ENCODE assay signal across 28 mouse cellular contexts in the genomic region with DNA sequence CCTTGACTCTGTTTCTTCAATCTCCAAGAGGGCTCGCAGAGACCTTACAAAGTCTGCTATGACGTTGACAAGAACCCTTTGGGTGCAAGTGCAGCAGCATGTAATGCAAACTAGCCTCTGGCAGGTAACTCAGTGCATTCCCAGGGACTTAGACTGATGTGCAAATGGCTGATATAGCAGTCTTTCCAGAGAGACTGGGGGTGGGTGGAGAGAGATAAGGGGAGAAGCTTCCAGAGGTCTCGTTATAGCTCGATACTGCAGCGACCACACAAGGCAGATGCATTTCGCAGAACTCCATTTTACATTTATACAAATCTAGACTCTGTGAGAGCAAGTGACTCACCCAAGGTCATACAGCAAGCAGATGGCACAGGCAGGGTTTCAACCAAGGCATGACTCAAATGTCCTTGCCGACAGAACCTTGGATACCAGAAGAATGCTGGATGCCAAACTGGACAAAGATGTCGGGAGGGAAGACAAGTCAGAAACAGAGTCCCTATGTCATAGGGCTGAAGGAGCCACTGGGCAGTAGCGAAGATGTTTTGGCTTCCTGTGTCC. TPM values are rescaled to one million over a fixed set of nuclear protein-coding genes. Genes with fewer than 3 reads are reported as not detected.
DNase-seq lines count a peak whose midpoint lies in the region; ATAC-seq lines count a peak whose summit lies in the region.
"Had no signal": no experiment of that assay in that cellular context is flagged by ENCODE, and none has a peak within 500 bp of the region (broad histone marks: within the 10 kb centered on the region; RNA-seq: fewer than 3 reads in every experiment).

No protein-coding gene starts in this region.

- no peak overlapping the region for H3K4me2 ChIP-seq in liver, embryonic 11.5 days
- H3K4me2 ChIP-seq in liver, embryonic 15.5 days, result no peak overlapping the region
- H3K4me2 ChIP-seq in forebrain, embryonic 14.5 days (ENCODE audit: low read length), result no peak overlapping the region
- H3K4me2 ChIP-seq: embryonic facial prominence, embryonic 13.5 days; heart, embryonic 13.5 days; hindbrain, embryonic 14.5 days; limb, embryonic 12.5 days; midbrain, embryonic 12.5 days had no signal

- H3K9me3 ChIP-seq in liver, embryonic 11.5 days (ENCODE audit: control insufficient read depth, low read length), result no peaks in the 10 kb centered on the region
- no peaks in the 10 kb centered on the region for H3K9me3 ChIP-seq in liver, embryonic 15.5 days (replicated peaks)
- H3K9me3 ChIP-seq in forebrain, embryonic 14.5 days (replicated peaks; ENCODE audit: control insufficient read depth, low read length), result no peaks in the 10 kb centered on the region
- H3K9me3 ChIP-seq: embryonic facial prominence, embryonic 13.5 days; heart, embryonic 13.5 days; limb, embryonic 12.5 days; midbrain, embryonic 12.5 days had no signal

- H3K27me3 ChIP-seq in liver, embryonic 11.5 days (replicated peaks; ENCODE audit: control insufficient read depth, insufficient read depth, low read length), result no peaks in the 10 kb centered on the region
- no peaks in the 10 kb centered on the region for H3K27me3 ChIP-seq in liver, embryonic 15.5 days
- H3K27me3 ChIP-seq in forebrain, embryonic 14.5 days (replicated peaks; ENCODE audit: control insufficient read depth, insufficient read depth, low read length), result no peaks in the 10 kb centered on the region
- H3K27me3 ChIP-seq: embryonic facial prominence, embryonic 13.5 days; heart, embryonic 13.5 days; limb, embryonic 12.5 days; midbrain, embryonic 12.5 days had no signal

- WGBS in liver, embryonic 11.5 days, result 65% methylated on average over 9 of the region's 9 CpGs
- 47% methylated on average over 9 of the region's 9 CpGs for WGBS in liver, embryonic 15.5 days (ENCODE audit: insufficient replicate concordance)
- 91% methylated on average over 9 of the region's 9 CpGs for WGBS in forebrain, embryonic 14.5 days

- H3K4me3 ChIP-seq in liver, embryonic 11.5 days (ENCODE audit: low read depth, low read length), result no peak overlapping the region
- no peak overlapping the region for H3K4me3 ChIP-seq in liver, embryonic 15.5 days (replicated peaks)
- no peak overlapping the region for H3K4me3 ChIP-seq in forebrain, embryonic 14.5 days (ENCODE audit: low read depth, low read length)
- H3K4me3 ChIP-seq: embryonic facial prominence, embryonic 13.5 days; erythroblast, embryonic 14.5 days; heart, adult 2 months; heart, embryonic 13.5 days; limb, embryonic 12.5 days; midbrain, embryonic 12.5 days had no signal

- ATAC-seq in liver, embryonic 11.5 days (replicated peaks; ENCODE audit: low FRiP score), result peak; percentile 74
- ATAC-seq in liver, embryonic 15.5 days (ENCODE audit: insufficient read depth), result peak; percentile 12; the same call in 1 of the 2 replicates
- ATAC-seq in monocyte, adult 5-6 weeks (replicated peaks; ENCODE audit: insufficient number of reproducible peaks, low FRiP score, low TSS enrichment, poor library complexity, severe bottlenecking), result no peak
- no peak for ATAC-seq in forebrain, embryonic 14.5 days
- ATAC-seq: forebrain, postnatal 0 days; lung, postnatal 0 days had no signal

- H3K4me1 ChIP-seq in liver, embryonic 11.5 days (replicated peaks; ENCODE audit: control insufficient read depth, insufficient read depth, low read length), result peaks cover 3% of the 10 kb centered on the region; the same call in 1 of the 2 replicates
- peaks cover 15% of the 10 kb centered on the region for H3K4me1 ChIP-seq in liver, embryonic 15.5 days (replicated peaks)
- H3K4me1 ChIP-seq in forebrain, embryonic 14.5 days (ENCODE audit: control insufficient read depth, insufficient read depth, low read length), result no peaks in the 10 kb centered on the region
- H3K4me1 ChIP-seq: embryonic facial prominence, embryonic 13.5 days; limb, embryonic 12.5 days; midbrain, embryonic 12.5 days had no signal

- DNase-seq in liver, embryonic 11.5 days (ENCODE audit: low spot score), result no peak
- DNase-seq in liver, result no peak
- DNase-seq in 3T3-L1 (ENCODE audit: low read depth, low spot score), result peak; percentile 89
- peak; percentile 57 for DNase-seq in adrenal gland, postnatal 10 days
- DNase-seq in layer of hippocampus, adult 9-10 months (ENCODE audit: low spot score), result no peak
- no peak for DNase-seq in forebrain, embryonic 14.5 days (ENCODE audit: low spot score)
- DNase-seq: B cell, adult 2 months; cerebellum, adult 18-20 months; cerebellum, postnatal 10 days; forebrain, postnatal 0 days; kidney, adult 9 months; kidney, postnatal 10 days; lung, adult 18-20 months; right cerebral cortex, adult 18-20 months; right cerebral cortex, postnatal 4 days; thymus, adult 2 months; thymus, postnatal 4 days had no signal

- no peak overlapping the region for H3K9ac ChIP-seq in liver, embryonic 11.5 days (ENCODE audit: low read depth, low read length)
- no peak overlapping the region for H3K9ac ChIP-seq in liver, embryonic 15.5 days
- H3K9ac ChIP-seq in forebrain, embryonic 14.5 days (ENCODE audit: low read length), result no peak overlapping the region
- H3K9ac ChIP-seq: embryonic facial prominence, embryonic 13.5 days; forebrain, postnatal 0 days; heart, embryonic 13.5 days; hindbrain, embryonic 14.5 days; limb, embryonic 12.5 days; midbrain, embryonic 12.5 days had no signal

- no peaks in the 10 kb centered on the region for H3K36me3 ChIP-seq in liver, embryonic 11.5 days (ENCODE audit: control insufficient read depth, insufficient read depth, low read length)
- no peaks in the 10 kb centered on the region for H3K36me3 ChIP-seq in liver, embryonic 15.5 days (replicated peaks)
- H3K36me3 ChIP-seq in forebrain, embryonic 14.5 days (ENCODE audit: control insufficient read depth, insufficient read depth, low read length), result no peaks in the 10 kb centered on the region
- H3K36me3 ChIP-seq: embryonic facial prominence, embryonic 13.5 days; heart, embryonic 13.5 days; limb, embryonic 12.5 days; midbrain, embryonic 12.5 days had no signal

- H3K27ac ChIP-seq in liver, embryonic 11.5 days (ENCODE audit: low read depth, low read length), result no peak overlapping the region
- no peak overlapping the region for H3K27ac ChIP-seq in liver, embryonic 15.5 days (replicated peaks)
- H3K27ac ChIP-seq in forebrain, embryonic 14.5 days (ENCODE audit: low read depth, low read length), result no peak overlapping the region
- H3K27ac ChIP-seq: embryonic facial prominence, embryonic 13.5 days; heart, adult 2 months; heart, embryonic 13.5 days; hindbrain, embryonic 14.5 days; limb, embryonic 12.5 days; macrophage; midbrain, embryonic 12.5 days had no signal

RNA-seq across cellular contexts. Expression of a gene that starts 16.4 kb away (rescaled TPM):
- 8.3 and 8.9 TPM in 2 replicates for polyA plus RNA-seq in liver, embryonic 11.5 days (2014; fragmentation: Nextera tagmentation; extraction: Ambion mirVana)
- 10 to 100 TPM; 47.0 to 94.0 TPM for total RNA-seq in adrenal gland, postnatal 10 days (2021)
- polyA plus RNA-seq in liver, embryonic 15.5 days (2015; fragmentation: Nextera tagmentation; extraction: Ambion mirVana), result 13.2 and 14.0 TPM in 2 replicates
- total RNA-seq in monocyte, adult 5-6 weeks (2017), result 293 to 388 TPM (median 305 TPM) in 3 replicates
- 5.0 and 6.7 TPM in 2 replicates for polyA plus RNA-seq in forebrain, embryonic 14.5 days (2014; fragmentation: Nextera tagmentation; extraction: Ambion mirVana)

Comparison
In these comparisons a context has a peak if more than half of its experiments do, and no peak if none do; other contexts are left out.
1. ATAC-seq: peak in liver, embryonic 11.5 days (single experiment) and liver, embryonic 15.5 days (single experiment); none in monocyte, adult 5-6 weeks (single experiment) and forebrain, embryonic 14.5 days (single experiment).
2. DNase-seq: peak in 3T3-L1 (single experiment) and adrenal gland, postnatal 10 days (single experiment); none in liver, embryonic 11.5 days (single experiment), liver (single experiment), layer of hippocampus, adult 9-10 months (single experiment) and forebrain, embryonic 14.5 days (single experiment).